Mouse (Mus musculus): ENCODE results near the gene Scamp2.

GRCm38 (mm10) chr9:57568500-57568899 lies 7.8 kb downstream of the Scamp2 start:
- TF ChIP-seq CTCF (IDR thresholded peaks at IDR 0.05; ENCODE audit: control insufficient read depth, insufficient read depth, insufficient replicate concordance, low read depth, low read length) (no peak), POLR2A (IDR thresholded peaks at IDR 0.05; ENCODE audit: control insufficient read depth, low read depth, low read length) (no peak)

Data from testis, adult 2 months (tissue).